Mouse (Mus musculus) megakaryocyte-erythroid progenitor cell, adult 5-6 weeks (primary cell): ENCODE results near the gene Taar2. TPM values are rescaled to one million over a fixed set of nuclear protein-coding genes. Genes with fewer than 3 reads are reported as not detected.

Experiments
- ATAC-seq: replicated peaks from 2 replicates; pipeline ENCODE4 v1.8.0; 2016; ENCODE audit warnings: mild to moderate bottlenecking, inconsistent platforms; ENCODE audit not compliant: severe bottlenecking, poor library complexity, low FRiP score, low TSS enrichment
- total RNA-seq, 2 experiments: library from RNA; stranded (forward) in 1 of 2; stranded (reverse) in 1 of 2; fragments of 200-1000, 215-1000 nt in 1 of 2; fragments of >200 nt in 1 of 2; fragmentation: Nextera tagmentation in 1 of 2; gene quantifications; 2 replicates each; pipeline ENCODE4 v1.2.3; 2014 to 2017

Taar2 gene
- total RNA-seq, 2 experiments from 2014 or later, result not detected

DNA sequence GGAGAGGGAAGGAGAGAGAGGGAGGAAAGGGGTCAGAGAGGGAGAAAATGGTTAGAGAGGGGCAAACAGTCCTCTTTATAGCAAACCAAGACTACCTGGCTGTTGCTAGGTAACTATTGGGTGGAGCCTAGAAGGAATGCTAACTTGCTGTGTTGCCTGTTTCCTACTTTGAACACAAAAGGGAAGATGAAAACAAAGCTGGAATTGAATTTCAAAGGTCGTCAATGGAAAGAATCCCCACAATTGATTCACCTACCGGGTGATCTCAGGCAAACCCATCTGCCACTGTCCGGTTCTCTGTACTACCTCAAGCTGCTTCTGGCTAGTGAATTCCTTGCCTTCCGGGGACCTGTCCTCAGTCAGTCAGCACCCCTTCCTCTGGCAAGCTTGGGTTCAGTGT, 39.6 kb downstream of the Taar2 start:
- no peak for ATAC-seq

DNA sequence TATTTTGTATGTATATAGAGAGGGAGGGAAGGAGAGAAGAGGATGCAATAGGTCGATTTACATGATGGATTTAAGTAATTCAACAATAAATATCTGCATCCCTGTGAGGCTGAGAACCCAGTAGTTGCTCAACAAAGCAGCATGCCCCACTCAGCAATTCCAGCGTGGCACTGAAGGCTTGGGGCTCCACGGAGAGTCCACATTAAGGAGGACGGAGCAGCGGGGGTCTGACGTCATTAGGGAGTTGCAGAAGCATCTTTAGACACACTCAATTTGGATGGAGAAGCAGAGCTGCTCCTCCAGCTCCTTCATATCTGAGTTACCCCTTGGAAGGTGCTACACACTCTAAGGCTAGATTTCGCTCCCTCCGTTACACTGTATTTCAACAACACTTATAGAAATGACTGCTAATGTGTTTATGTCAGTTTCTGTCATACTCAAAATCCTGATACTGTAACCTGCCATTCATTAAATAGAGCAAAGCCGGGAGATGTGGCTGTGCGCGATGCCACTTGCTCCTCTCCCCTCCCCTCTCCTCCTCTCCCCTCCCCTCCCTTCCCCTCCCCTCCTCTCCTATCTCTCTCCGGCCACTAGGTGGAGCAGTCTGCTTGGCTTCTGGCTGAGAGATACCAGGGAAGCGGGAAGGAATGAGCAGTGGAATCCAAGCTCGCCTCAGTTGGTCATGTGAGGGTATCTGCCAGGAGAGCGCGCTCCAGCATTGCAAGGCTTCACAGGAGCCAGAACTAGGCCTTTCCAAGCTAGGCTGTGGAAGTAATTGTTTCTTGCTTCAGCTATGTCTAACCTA, 40.7 kb downstream of the Taar2 start:
- ATAC-seq, result peak; percentile 96

GRCm38 (mm10) chr10:23985546-23985945, 47.2 kb downstream of the Taar2 start, which contains the start of gene Taar6:
Gene Taar6 (minus strand): TSS chr10:23985646.
- no peak for ATAC-seq

GRCm38 (mm10) chr10:23986419-23986818, 48.0 kb downstream of the Taar2 start:
- ATAC-seq, result no peak

Other genes starting within 250 kb of the Taar2 start
- gene Rps12, start 151.3 kb upstream of the Taar2 start, total RNA-seq (2014; fragmentation: Nextera tagmentation), result 11,537 and 12,520 TPM in 2 replicates
- gene Rps12, start 151.3 kb upstream of the Taar2 start, total RNA-seq (2017), result 1,872 and 1,888 TPM in 2 replicates
- 3.7 and 4.9 TPM in 2 replicates for gene Slc18b1, start 141.6 kb upstream of the Taar2 start, total RNA-seq (2014; fragmentation: Nextera tagmentation)
- 0.89 and 1.4 TPM in 2 replicates for gene Slc18b1, start 141.6 kb upstream of the Taar2 start, total RNA-seq (2017)
- not detected in 2 replicates for gene Vnn3, start 87.1 kb upstream of the Taar2 start, total RNA-seq (2014; fragmentation: Nextera tagmentation)
- not detected in 2 replicates for gene Vnn3, start 87.1 kb upstream of the Taar2 start, total RNA-seq (2017)
- not detected in 2 replicates for gene Vnn1, start 43.9 kb upstream of the Taar2 start, total RNA-seq (2014; fragmentation: Nextera tagmentation)
- not detected in 2 replicates for gene Vnn1, start 43.9 kb upstream of the Taar2 start, total RNA-seq (2017)
- not detected in 2 replicates for gene Taar1, start 18.2 kb upstream of the Taar2 start, total RNA-seq (2014; fragmentation: Nextera tagmentation)
- gene Taar1, start 18.2 kb upstream of the Taar2 start, total RNA-seq (2017), result not detected in 2 replicates
- not detected in 2 replicates for gene Taar3, start 11.0 kb downstream of the Taar2 start, total RNA-seq (2014; fragmentation: Nextera tagmentation)
- not detected in 2 replicates for gene Taar3, start 11.0 kb downstream of the Taar2 start, total RNA-seq (2017)
- gene Taar4, start 21.9 kb downstream of the Taar2 start, total RNA-seq (2014; fragmentation: Nextera tagmentation), result not detected in 2 replicates
- gene Taar4, start 21.9 kb downstream of the Taar2 start, total RNA-seq (2017), result not detected in 2 replicates
- gene Taar5, start 32.1 kb downstream of the Taar2 start, total RNA-seq (2014; fragmentation: Nextera tagmentation), result not detected in 2 replicates
- not detected in 2 replicates for gene Taar5, start 32.1 kb downstream of the Taar2 start, total RNA-seq (2017)
- gene Taar6, start 47.1 kb downstream of the Taar2 start, total RNA-seq (2014; fragmentation: Nextera tagmentation), result not detected in 2 replicates
- gene Taar6, start 47.1 kb downstream of the Taar2 start, total RNA-seq (2017), result not detected in 2 replicates
- not detected in 2 replicates for gene Taar7a, start 54.9 kb downstream of the Taar2 start, total RNA-seq (2014; fragmentation: Nextera tagmentation)
- not detected in 2 replicates for gene Taar7a, start 54.9 kb downstream of the Taar2 start, total RNA-seq (2017)
- not detected in 2 replicates for gene Taar7b, start 61.4 kb downstream of the Taar2 start, total RNA-seq (2014; fragmentation: Nextera tagmentation)
- not detected in 2 replicates for gene Taar7b, start 61.4 kb downstream of the Taar2 start, total RNA-seq (2017)
- gene Taar7d, start 88.7 kb downstream of the Taar2 start, total RNA-seq (2014; fragmentation: Nextera tagmentation), result not detected in 2 replicates
- gene Taar7d, start 88.7 kb downstream of the Taar2 start, total RNA-seq (2017), result not detected in 2 replicates
- not detected in 2 replicates for gene Taar7e, start 99.0 kb downstream of the Taar2 start, total RNA-seq (2014; fragmentation: Nextera tagmentation)
- not detected in 2 replicates for gene Taar7e, start 99.0 kb downstream of the Taar2 start, total RNA-seq (2017)
- not detected in 2 replicates for gene Taar7f, start 110.9 kb downstream of the Taar2 start, total RNA-seq (2014; fragmentation: Nextera tagmentation)
- not detected in 2 replicates for gene Taar7f, start 110.9 kb downstream of the Taar2 start, total RNA-seq (2017)
- gene Taar8a, start 137.9 kb downstream of the Taar2 start, total RNA-seq (2014; fragmentation: Nextera tagmentation), result not detected in 2 replicates
- gene Taar8a, start 137.9 kb downstream of the Taar2 start, total RNA-seq (2017), result not detected in 2 replicates
- not detected in 2 replicates for gene Taar8b, start 153.7 kb downstream of the Taar2 start, total RNA-seq (2014; fragmentation: Nextera tagmentation)
- not detected in 2 replicates for gene Taar8b, start 153.7 kb downstream of the Taar2 start, total RNA-seq (2017)
- gene Taar8c, start 163.3 kb downstream of the Taar2 start, total RNA-seq (2014; fragmentation: Nextera tagmentation), result not detected in 2 replicates
- gene Taar8c, start 163.3 kb downstream of the Taar2 start, total RNA-seq (2017), result not detected in 2 replicates
- gene Taar9, start 171.0 kb downstream of the Taar2 start, total RNA-seq (2014; fragmentation: Nextera tagmentation), result not detected in 2 replicates
- not detected in 2 replicates for gene Taar9, start 171.0 kb downstream of the Taar2 start, total RNA-seq (2017)
- gene Stx7, start 210.7 kb downstream of the Taar2 start, total RNA-seq (2014; fragmentation: Nextera tagmentation), result 18.7 and 32.2 TPM in 2 replicates
- 28.1 and 29.5 TPM in 2 replicates for gene Stx7, start 210.7 kb downstream of the Taar2 start, total RNA-seq (2017)